Mouse (Mus musculus): ENCODE measurements around the gene Gmeb2. TPM values are rescaled to one million over a fixed set of nuclear protein-coding genes. Genes with fewer than 3 reads are reported as not detected.

The Gmeb2 gene
- polyA plus RNA-seq, 1 experiment from 2014 or later: 15.9 TPM

- no peaks in the 10 kb centered on the region for H3K9me3 ChIP-seq
Observed at GRCm38 (mm10) chr2:181307144-181307804, 19.4 kb upstream of the Gmeb2 start.

GRCm38 (mm10) chr2:181304944-181305343, 17.1 kb upstream of the Gmeb2 start:
- H3K9me3 ChIP-seq: no peaks in the 10 kb centered on the region
- peaks cover 38% of the 10 kb centered on the region for H3K27me3 ChIP-seq
- H3K36me3 ChIP-seq: peaks cover 22% of the 10 kb centered on the region
- no peak for ATAC-seq (ENCODE audit: insufficient number of reproducible peaks, insufficient read depth, low FRiP score, low TSS enrichment, low read depth)
- no peak overlapping the region for H3K4me2 ChIP-seq
- no peak overlapping the region for H3K4me3 ChIP-seq
- no peak overlapping the region for H3K27ac ChIP-seq
- H3K9ac ChIP-seq: no peak overlapping the region
- 84% methylated on average over 1 of the region's 1 CpGs for WGBS
- H3K4me1 ChIP-seq: 0 out of 2 replicates have a peak, but pooled peaks cover 5% of the 10 kb centered on the region

More at GRCm38 (mm10) chr2:181307144-181307804, 19.4 kb upstream of the Gmeb2 start:
- Histone ChIP-seq H3K27me3 (peaks cover 55% of the 10 kb centered on the region), H3K4me1 (0 out of 2 replicates have a peak, but pooled peaks cover 5% of the 10 kb centered on the region), H3K4me2 (peak overlapping the region; percentile 35), H3K36me3 (no peaks in the 10 kb centered on the region; the same call in 1 of the 2 replicates), H3K9ac (no peak overlapping the region), H3K4me3 (no peak overlapping the region), H3K27ac (no peak overlapping the region)
- ATAC-seq (ENCODE audit: insufficient number of reproducible peaks, insufficient read depth, low FRiP score, low TSS enrichment, low read depth): no peak; the same call in 1 of the 2 replicates
- 8% methylated on average over 30 of the region's 30 CpGs for WGBS

DNA sequence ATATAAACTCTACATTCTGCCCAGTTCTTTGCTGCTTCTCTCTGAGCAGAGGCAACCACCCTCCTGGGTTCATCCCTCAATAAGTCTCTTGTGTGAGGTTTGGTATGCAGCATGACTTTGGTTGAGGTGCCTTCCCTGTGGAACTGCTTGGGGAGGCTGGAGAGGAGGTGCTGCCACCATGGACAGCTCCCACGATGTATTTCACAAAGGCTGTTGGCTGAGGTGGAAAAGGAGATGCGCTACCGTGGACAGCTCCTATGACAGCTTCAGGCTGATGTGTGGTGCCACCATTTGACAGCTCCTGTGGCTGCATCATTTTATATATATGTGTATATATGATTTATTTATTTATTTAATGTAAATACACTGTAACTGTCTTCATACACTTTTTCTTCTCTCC, 14.2 kb upstream of the Gmeb2 start:
- peaks cover 18% of the 10 kb centered on the region for H3K27me3 ChIP-seq
- H3K36me3 ChIP-seq: peaks cover 23% of the 10 kb centered on the region
- H3K4me1 ChIP-seq: 0 out of 2 replicates have a peak, but pooled peaks cover 3% of the 10 kb centered on the region
- no peak for ATAC-seq (ENCODE audit: insufficient number of reproducible peaks, insufficient read depth, low FRiP score, low TSS enrichment, low read depth)
- H3K9ac ChIP-seq: no peak overlapping the region
- H3K4me3 ChIP-seq: no peak overlapping the region
- H3K27ac ChIP-seq: no peak overlapping the region
- 19% methylated on average over 3 of the region's 3 CpGs for WGBS
- no peak overlapping the region for H3K4me2 ChIP-seq
- H3K9me3 ChIP-seq: no peaks in the 10 kb centered on the region

DNA sequence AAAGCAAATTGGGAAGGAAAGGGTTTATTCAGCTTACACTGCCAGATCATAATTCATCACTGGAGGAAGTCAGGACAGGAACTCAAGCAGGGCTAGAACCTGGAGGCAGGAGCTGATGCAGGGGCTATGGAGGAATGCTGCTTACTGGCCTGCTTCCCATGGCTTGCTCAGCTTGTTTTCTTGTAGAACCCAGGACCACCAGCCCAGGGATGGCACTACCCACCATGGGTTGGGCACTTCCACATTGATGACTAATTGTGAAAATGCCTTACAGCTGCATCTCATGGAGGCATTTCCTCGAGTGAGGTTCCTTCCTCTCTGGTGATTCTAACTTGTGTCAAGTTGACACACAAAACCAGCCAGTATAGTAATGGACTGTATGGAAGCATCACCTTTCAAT, 3.1 kb upstream of the Gmeb2 start:
- Histone ChIP-seq H3K27ac (no peak overlapping the region), H3K4me1 (peaks cover 14% of the 10 kb centered on the region), H3K27me3 (no peaks in the 10 kb centered on the region), H3K9ac (no peak overlapping the region), H3K4me3 (no peak overlapping the region), H3K4me2 (no peak overlapping the region), H3K36me3 (peaks cover 16% of the 10 kb centered on the region), H3K9me3 (no peaks in the 10 kb centered on the region)
- no peak for ATAC-seq (ENCODE audit: insufficient number of reproducible peaks, insufficient read depth, low FRiP score, low TSS enrichment, low read depth)
- 59% methylated on average over 1 of the region's 1 CpGs for WGBS

- Histone ChIP-seq H3K4me2 (peak overlapping the region; percentile 63), H3K27me3 (no peaks in the 10 kb centered on the region), H3K9me3 (no peaks in the 10 kb centered on the region), H3K9ac (peak overlapping the region; percentile 70), H3K4me3 (peak overlapping the region; percentile 64), H3K4me1 (peaks cover 14% of the 10 kb centered on the region), H3K27ac (0 out of 2 replicates have a peak overlapping the region, but pooled peaks have one; percentile 96), H3K36me3 (peaks cover 11% of the 10 kb centered on the region)
- WGBS: 76% methylated on average over 3 of the region's 3 CpGs
- ATAC-seq (ENCODE audit: insufficient number of reproducible peaks, insufficient read depth, low FRiP score, low TSS enrichment, low read depth): no peak
Observed at GRCm38 (mm10) chr2:181288691-181289090, 856 bp upstream of the Gmeb2 start.

DNA sequence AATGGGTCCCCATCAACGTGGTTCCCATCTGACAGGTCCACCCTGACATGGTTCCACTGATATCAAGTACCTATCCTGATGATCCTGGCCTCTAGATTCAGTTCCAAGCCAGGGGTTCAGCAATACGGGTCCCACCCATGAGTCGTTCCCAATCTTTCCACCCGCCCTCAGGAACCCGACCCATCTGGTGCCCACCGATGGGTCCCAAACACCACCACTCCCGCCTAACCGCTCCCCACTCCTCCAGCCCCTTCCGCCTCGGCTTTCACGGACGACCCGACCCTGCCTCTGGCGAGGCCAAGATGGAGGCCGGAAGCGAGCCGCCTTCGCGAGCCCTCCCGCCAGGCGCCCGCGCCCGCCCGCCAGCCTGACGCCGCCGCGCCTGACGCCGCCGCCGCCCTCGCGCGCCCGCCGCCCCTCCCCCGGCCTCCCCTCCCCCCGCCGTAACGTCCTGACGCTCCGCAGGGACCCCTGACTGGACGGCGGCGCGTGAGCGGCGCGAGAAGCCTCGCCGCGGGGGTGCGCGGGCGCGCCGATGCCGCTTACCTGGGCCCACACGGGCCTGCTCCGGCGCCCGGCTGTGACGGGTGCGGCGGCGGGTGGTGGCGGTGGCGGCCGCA, 387 bp downstream of the Gmeb2 start:
- ATAC-seq (ENCODE audit: insufficient number of reproducible peaks, insufficient read depth, low FRiP score, low TSS enrichment, low read depth): peak; percentile 82
- H3K4me2 ChIP-seq: peak overlapping the region; percentile 65

DNA sequence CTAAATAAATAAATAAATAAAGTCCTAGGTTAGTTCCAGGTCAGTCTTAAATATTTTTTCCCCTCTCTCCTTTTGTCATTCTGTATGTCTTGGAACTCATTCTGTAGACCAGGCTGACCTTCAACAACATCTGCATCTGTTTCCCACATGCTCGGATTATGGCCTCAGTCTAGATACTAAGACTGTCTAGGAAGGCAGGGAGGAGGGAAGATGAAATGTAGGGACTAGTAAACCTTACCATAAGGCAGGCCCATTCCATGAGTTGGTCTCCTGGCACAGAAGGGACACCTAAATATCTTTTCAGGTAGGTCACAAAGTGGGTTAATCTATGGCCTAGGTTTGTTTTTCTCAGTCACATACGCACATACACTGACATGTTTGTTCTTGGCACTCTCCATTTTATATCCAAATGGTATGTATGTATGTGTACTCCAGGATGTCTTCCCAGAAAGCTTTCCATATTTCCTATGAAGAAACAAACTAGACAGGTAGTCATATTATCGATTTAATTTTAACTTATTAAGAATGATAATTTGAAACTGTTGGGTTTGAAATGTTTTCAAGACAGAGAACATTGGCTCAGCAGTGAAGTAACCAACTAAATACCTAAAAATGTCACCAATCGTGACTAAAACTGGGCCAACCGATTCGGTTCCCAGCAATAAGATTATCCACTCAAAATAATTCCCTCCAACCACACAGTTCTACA, 1.1 kb downstream of the Gmeb2 start:
- peak overlapping the region; percentile 64 for H3K4me3 ChIP-seq
- no peaks in the 10 kb centered on the region for H3K27me3 ChIP-seq
- peak overlapping the region; percentile 65 for H3K4me2 ChIP-seq
- peak overlapping the region; percentile 96 for H3K27ac ChIP-seq
- peak overlapping the region; percentile 92 for H3K9ac ChIP-seq
- peaks cover 14% of the 10 kb centered on the region for H3K4me1 ChIP-seq
- ATAC-seq (ENCODE audit: insufficient number of reproducible peaks, insufficient read depth, low FRiP score, low TSS enrichment, low read depth): no peak
- peaks cover 23% of the 10 kb centered on the region for H3K36me3 ChIP-seq
- 50% methylated on average over 6 of the region's 6 CpGs for WGBS
- no peaks in the 10 kb centered on the region for H3K9me3 ChIP-seq

More for the DNA sequence above, 387 bp downstream of the Gmeb2 start:
- H3K27ac ChIP-seq: peak overlapping the region; percentile 96
- under 1% methylated on average over 52 of the region's 71 CpGs for WGBS
- peaks cover 18% of the 10 kb centered on the region for H3K36me3 ChIP-seq
- peaks cover 14% of the 10 kb centered on the region for H3K4me1 ChIP-seq
- peak overlapping the region; percentile 64 for H3K4me3 ChIP-seq
- no peaks in the 10 kb centered on the region for H3K27me3 ChIP-seq
- peak overlapping the region; percentile 92 for H3K9ac ChIP-seq
- no peaks in the 10 kb centered on the region for H3K9me3 ChIP-seq

DNA sequence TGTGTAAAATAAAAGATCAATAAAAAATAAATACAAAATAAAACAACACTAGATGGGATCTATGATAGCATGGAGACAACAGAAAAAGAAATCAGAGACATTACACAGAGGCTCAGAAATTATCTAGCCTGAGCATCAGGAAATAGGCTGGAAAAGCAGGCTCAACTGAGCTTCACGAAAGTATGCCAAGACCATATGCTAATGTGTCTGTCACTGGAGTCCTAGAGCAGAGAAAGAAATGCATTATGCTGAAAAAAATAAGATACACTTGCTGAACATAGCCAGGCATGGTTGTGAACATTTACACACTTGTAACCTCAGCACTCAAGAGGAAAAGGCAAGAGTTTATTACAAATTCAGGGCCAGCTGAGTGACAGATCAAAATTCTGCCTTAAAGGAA, 7.9 kb downstream of the Gmeb2 start:
- H3K9ac ChIP-seq: no peak overlapping the region
- no peak overlapping the region for H3K27ac ChIP-seq
- H3K4me1 ChIP-seq: no peaks in the 10 kb centered on the region
- H3K9me3 ChIP-seq: no peaks in the 10 kb centered on the region
- H3K27me3 ChIP-seq: no peaks in the 10 kb centered on the region
- no peak for ATAC-seq (ENCODE audit: insufficient number of reproducible peaks, insufficient read depth, low FRiP score, low TSS enrichment, low read depth)
- H3K4me3 ChIP-seq: no peak overlapping the region
- WGBS: 67% methylated on average over 1 of the region's 1 CpGs
- no peak overlapping the region for H3K4me2 ChIP-seq
- peaks cover 44% of the 10 kb centered on the region for H3K36me3 ChIP-seq

- H3K4me1 ChIP-seq: no peaks in the 10 kb centered on the region
- H3K4me3 ChIP-seq: no peak overlapping the region
- ATAC-seq (ENCODE audit: insufficient number of reproducible peaks, insufficient read depth, low FRiP score, low TSS enrichment, low read depth): no peak
- no peak overlapping the region for H3K4me2 ChIP-seq
- no peak overlapping the region for H3K9ac ChIP-seq
- 81% methylated on average over 3 of the region's 3 CpGs for WGBS
- H3K27me3 ChIP-seq: no peaks in the 10 kb centered on the region
- H3K9me3 ChIP-seq: no peaks in the 10 kb centered on the region
- H3K27ac ChIP-seq: no peak overlapping the region
- H3K36me3 ChIP-seq: peaks cover 52% of the 10 kb centered on the region
Observed at GRCm38 (mm10) chr2:181277866-181278265, 10.0 kb downstream of the Gmeb2 start.

GRCm38 (mm10) chr2:181276766-181277165, 11.1 kb downstream of the Gmeb2 start:
- Histone ChIP-seq H3K9ac (no peak overlapping the region), H3K27me3 (no peaks in the 10 kb centered on the region), H3K27ac (no peak overlapping the region), H3K4me1 (no peaks in the 10 kb centered on the region), H3K36me3 (peaks cover 48% of the 10 kb centered on the region), H3K4me3 (no peak overlapping the region), H3K9me3 (no peaks in the 10 kb centered on the region), H3K4me2 (no peak overlapping the region)
- WGBS: 69% methylated on average over 1 of the region's 1 CpGs
- no peak for ATAC-seq (ENCODE audit: insufficient number of reproducible peaks, insufficient read depth, low FRiP score, low TSS enrichment, low read depth)

DNA sequence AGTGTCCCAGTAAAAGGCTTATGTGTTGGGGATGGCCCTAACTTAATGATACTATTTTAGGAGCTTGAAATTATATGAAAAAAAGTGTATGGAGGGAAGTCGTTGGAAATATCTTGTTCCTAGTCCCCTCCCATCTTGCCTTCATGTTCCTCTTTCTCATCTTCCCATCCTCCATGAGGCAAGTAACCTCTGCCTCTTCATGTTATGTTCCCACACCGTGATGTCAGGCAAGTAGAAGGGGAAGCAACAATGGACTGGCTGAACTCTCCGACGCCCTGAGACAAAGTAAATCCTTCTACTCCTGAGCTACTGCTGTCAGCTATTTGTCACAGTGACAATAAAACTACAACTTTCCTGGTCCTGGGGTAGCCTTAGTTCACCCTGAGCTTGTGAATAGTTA, 13.2 kb downstream of the Gmeb2 start:
- Histone ChIP-seq H3K27ac (no peak overlapping the region), H3K36me3 (peaks cover 62% of the 10 kb centered on the region), H3K9me3 (no peaks in the 10 kb centered on the region), H3K4me2 (no peak overlapping the region), H3K4me1 (no peaks in the 10 kb centered on the region), H3K4me3 (no peak overlapping the region), H3K9ac (no peak overlapping the region), H3K27me3 (no peaks in the 10 kb centered on the region)
- WGBS: 89% methylated on average over 4 of the region's 4 CpGs
- no peak for ATAC-seq (ENCODE audit: insufficient number of reproducible peaks, insufficient read depth, low FRiP score, low TSS enrichment, low read depth)

Measured in embryonic facial prominence, embryonic 13.5 days (tissue).